ENCODE assay signal across 17 mouse cellular contexts in genomic region chr5:3725491-3725890, GRCm38 (mm10).
A peak's percentile ranks its signal among the peaks of the same experiment; 100 is the strongest.
DNase-seq lines count a peak whose midpoint lies in the region; ATAC-seq lines count a peak whose summit lies in the region.
"Had no signal": no experiment of that assay in that cellular context is flagged by ENCODE, and none has a peak within 500 bp of the region (broad histone marks: within the 10 kb centered on the region; RNA-seq: fewer than 3 reads in every experiment).

No protein-coding gene starts in this region.

- H3K4me2 ChIP-seq in heart, embryonic 11.5 days = no peak overlapping the region
- H3K4me2 ChIP-seq: embryonic facial prominence, embryonic 12.5 days; forebrain, embryonic 13.5 days; forebrain, embryonic 15.5 days had no signal

- H3K4me1 ChIP-seq in heart, embryonic 11.5 days (ENCODE audit: control insufficient read depth, insufficient read depth, low read length) = peaks cover 5% of the 10 kb centered on the region; the same call in 1 of the 2 replicates
- H3K4me1 ChIP-seq: embryonic facial prominence, embryonic 10.5 days; embryonic facial prominence, embryonic 12.5 days; forebrain, embryonic 13.5 days; forebrain, embryonic 15.5 days had no signal

- no peak overlapping the region for H3K27ac ChIP-seq in heart, embryonic 11.5 days (ENCODE audit: low read depth, low read length)
- H3K27ac ChIP-seq: embryonic facial prominence, embryonic 10.5 days; embryonic facial prominence, embryonic 12.5 days; forebrain, embryonic 13.5 days; forebrain, embryonic 15.5 days had no signal

- no peak for ATAC-seq in heart, embryonic 11.5 days (replicated peaks; ENCODE audit: insufficient number of reproducible peaks, low FRiP score, low TSS enrichment)
- ATAC-seq: forebrain, embryonic 13.5 days; forebrain, embryonic 15.5 days; forebrain, postnatal 0 days had no signal

- H3K9ac ChIP-seq in heart, embryonic 11.5 days (ENCODE audit: low read depth, low read length) = no peak overlapping the region
- H3K9ac ChIP-seq: embryonic facial prominence, embryonic 12.5 days; forebrain, embryonic 13.5 days; forebrain, embryonic 15.5 days; forebrain, postnatal 0 days had no signal

- H3K4me3 ChIP-seq in heart, embryonic 11.5 days (ENCODE audit: low read depth, low read length) = no peak overlapping the region
- H3K4me3 ChIP-seq: embryonic facial prominence, embryonic 10.5 days; embryonic facial prominence, embryonic 12.5 days; forebrain, embryonic 13.5 days; forebrain, embryonic 15.5 days had no signal

- peak; percentile 43 to 78 for DNase-seq in adrenal gland, adult (ENCODE audit: inconsistent age in 2 of 2, low spot score in 1 of 2)
- no peak for DNase-seq in adrenal gland, postnatal 4 days (ENCODE audit: low spot score in 2 of 2)
- peak; percentile 29 for DNase-seq in adrenal gland, postnatal 10 days
- DNase-seq in adrenal gland, postnatal 25 days = peak; percentile 23
- no peak for DNase-seq in B cell, adult 2 months
- no peak for DNase-seq in heart, postnatal 4 days
- DNase-seq: cerebellum, adult 11-12 months; cerebellum, adult 2 months; cerebellum, adult 9-10 months; cerebellum, postnatal 10 days; cerebellum, postnatal 25 days; forebrain, postnatal 0 days had no signal

- H3K9me3 ChIP-seq in heart, embryonic 11.5 days (replicated peaks; ENCODE audit: control insufficient read depth, low read length) = no peaks in the 10 kb centered on the region
- H3K9me3 ChIP-seq: embryonic facial prominence, embryonic 10.5 days; embryonic facial prominence, embryonic 12.5 days; forebrain, embryonic 13.5 days; forebrain, embryonic 15.5 days had no signal

- no peaks in the 10 kb centered on the region for H3K27me3 ChIP-seq in heart, embryonic 11.5 days (ENCODE audit: control insufficient read depth, insufficient read depth, low read length)
- H3K27me3 ChIP-seq: embryonic facial prominence, embryonic 12.5 days; forebrain, embryonic 13.5 days; forebrain, embryonic 15.5 days had no signal

- 88% methylated on average over 1 of the region's 1 CpGs for WGBS in heart, embryonic 11.5 days (ENCODE audit: insufficient replicate concordance)

- peaks cover 6% of the 10 kb centered on the region; the same call in 1 of the 2 replicates for H3K36me3 ChIP-seq in heart, embryonic 11.5 days (ENCODE audit: control insufficient read depth, insufficient read depth, low read length)

Comparison
In these comparisons a context has a peak if more than half of its experiments do, and no peak if none do; other contexts are left out.
1. DNase-seq: peak in adrenal gland, adult (2 of 2), adrenal gland, postnatal 10 days (single experiment) and adrenal gland, postnatal 25 days (single experiment); none in adrenal gland, postnatal 4 days (0 of 2), B cell, adult 2 months (0 of 2) and heart, postnatal 4 days (single experiment).